Mouse (Mus musculus): ENCODE measurements around the gene Hprt. TPM values are rescaled to one million over a fixed set of nuclear protein-coding genes. Genes with fewer than 3 reads are reported as not detected.

Hprt gene
- total RNA-seq, 1 experiment from 2014 or later = 85.7 TPM

DNA sequence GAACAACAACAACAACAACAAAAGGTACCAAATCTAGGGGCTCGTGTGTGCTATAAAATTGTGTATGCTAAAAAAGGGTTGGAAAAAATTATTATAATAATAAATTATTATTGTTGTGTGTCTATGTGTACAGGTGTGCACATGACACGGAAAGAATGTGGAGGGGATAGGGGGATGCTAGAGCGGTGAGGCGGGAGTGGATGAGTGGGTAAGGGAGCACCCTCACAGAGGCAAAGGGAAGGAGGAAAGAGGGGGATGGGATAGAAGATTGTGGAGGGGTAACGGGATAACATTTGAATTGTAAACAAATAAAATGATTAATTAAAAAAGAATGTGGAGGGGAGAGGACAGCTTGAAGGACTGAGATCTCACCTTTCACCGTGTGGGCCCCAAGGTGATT is 52.2 kb downstream of the Hprt start:
- no peak for DNase-seq

DNA sequence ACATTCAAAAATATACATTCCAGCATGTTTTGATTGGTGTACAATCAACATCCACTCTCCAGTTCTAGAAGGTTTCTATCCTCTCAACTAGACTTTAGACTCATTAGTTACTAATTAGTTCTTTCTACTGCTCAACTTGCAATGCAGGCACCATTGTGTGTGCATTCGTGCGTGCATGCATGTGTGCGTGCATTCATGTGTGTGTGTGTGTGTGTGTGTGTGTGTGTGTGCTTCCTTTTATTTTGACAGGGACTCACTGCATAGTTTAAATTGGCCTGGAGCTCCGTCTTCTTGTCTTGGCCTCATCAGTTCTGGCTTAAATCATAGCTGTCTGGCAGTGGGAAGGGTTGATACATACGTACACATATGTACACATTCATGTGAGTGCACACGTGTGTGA is 53.1 kb downstream of the Hprt start:
- no peak for DNase-seq

DNA sequence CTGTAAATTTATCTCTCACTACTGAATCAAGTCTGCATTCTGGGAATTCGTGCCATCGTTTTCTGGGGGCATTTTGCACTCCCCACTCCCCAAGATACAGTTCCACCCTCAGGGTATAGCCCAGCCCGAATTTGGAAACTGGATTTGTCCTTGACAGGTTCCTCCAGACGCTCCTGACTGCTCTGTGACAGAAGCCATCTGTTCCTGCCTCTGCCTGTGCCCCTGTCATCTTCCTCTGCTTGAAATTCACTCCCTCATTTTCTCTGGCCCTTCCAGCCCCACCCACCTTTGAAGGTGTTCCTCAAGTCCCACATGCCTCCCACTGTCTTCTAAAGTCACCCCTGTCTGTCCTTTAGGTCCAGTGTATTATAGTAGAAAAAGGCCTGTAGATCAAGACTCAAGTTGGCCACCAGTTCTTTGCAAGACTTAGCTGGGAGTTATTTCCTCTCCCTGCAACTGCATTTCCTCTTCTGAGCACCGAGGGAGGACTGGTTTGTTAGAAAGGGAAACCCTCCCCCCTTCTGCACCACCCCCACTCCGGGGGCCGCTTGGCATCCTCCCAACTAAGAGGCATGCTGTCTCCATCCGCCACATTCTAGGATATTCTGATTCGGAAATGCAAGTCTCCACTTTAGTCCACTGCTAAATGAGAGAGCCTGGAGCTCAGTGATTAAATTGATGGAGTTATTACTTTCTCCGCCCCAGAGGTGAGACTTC is 57.4 kb downstream of the Hprt start:
- DNase-seq = peak; percentile 66

DNA sequence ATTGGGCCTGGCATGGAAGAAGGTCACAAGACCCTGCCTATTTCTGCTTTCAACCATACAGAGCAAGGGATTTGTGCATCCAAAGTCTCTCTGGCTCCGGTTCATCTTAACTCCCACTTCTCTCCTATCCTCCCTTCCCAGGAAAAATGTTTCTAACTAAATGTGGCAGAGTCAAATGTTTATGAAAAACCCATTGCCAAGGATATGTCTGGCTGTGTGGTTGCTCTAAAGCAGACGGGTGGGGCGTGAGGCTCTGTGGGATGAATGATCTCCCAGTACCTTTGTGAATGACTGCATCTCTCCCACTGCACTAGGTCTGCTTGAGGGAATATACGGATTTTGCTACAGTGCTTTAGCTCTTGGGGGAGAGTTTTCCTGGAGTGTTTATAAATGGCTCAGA is 58.1 kb downstream of the Hprt start:
- DNase-seq = no peak

DNA sequence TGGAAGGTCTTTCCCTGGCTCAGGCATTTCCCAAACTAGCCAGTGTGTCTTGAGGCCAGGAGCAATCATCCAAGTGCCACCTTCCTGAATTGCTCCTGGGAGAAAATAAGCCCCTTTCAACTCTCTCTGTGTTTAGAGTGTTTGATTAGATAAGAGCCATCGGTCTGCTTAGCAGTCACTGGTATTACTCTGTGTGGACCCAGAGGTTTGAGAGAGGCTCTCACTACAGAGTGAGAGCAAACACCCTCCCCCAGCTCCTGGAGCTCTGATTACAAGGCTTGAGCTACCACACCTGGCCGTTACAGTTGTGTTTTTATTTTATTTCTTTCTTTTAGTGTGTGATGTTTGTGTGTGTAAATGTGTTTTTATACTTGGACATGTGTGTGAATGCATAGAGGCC is 59.0 kb downstream of the Hprt start:
- no peak for DNase-seq

DNA sequence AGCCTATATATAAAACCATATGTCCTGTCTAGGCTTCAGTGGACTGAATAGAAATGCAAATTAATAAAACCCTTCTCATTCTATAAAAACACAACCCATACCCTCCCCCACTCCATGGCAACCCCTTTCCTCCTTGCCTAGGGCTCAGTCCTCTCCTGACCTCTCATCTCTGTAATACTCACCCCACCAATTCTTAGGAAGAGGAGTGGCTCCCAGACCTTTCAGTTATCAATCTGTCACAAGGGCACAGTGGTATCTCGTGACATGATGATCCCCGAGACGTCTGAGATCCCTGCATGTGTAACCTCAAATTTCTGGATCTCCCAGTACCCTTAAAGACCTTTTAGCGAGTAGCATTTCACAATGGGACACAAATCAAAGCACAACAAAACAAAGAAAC is 61.3 kb downstream of the Hprt start:
- no peak for DNase-seq

DNA sequence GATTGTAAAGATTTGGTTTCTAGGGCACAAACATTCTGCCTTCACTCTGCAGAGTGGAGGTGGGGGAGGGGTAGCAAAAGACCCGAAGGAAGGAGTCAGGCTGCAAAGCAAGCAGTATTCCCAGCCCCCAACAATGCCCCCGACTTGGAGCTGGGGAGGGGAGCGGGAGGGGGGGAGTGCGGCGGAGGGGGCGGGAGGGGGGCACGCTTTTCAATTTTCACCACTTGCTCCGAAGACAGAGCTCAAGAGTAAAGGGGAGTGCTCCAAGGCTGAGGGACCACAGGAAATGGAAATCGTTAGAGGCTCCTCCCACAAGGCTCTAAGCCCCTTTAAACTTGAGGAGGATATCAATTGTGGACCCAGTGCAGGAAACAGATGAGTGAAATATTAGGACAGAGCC is 62.4 kb downstream of the Hprt start:
- no peak for DNase-seq

DNA sequence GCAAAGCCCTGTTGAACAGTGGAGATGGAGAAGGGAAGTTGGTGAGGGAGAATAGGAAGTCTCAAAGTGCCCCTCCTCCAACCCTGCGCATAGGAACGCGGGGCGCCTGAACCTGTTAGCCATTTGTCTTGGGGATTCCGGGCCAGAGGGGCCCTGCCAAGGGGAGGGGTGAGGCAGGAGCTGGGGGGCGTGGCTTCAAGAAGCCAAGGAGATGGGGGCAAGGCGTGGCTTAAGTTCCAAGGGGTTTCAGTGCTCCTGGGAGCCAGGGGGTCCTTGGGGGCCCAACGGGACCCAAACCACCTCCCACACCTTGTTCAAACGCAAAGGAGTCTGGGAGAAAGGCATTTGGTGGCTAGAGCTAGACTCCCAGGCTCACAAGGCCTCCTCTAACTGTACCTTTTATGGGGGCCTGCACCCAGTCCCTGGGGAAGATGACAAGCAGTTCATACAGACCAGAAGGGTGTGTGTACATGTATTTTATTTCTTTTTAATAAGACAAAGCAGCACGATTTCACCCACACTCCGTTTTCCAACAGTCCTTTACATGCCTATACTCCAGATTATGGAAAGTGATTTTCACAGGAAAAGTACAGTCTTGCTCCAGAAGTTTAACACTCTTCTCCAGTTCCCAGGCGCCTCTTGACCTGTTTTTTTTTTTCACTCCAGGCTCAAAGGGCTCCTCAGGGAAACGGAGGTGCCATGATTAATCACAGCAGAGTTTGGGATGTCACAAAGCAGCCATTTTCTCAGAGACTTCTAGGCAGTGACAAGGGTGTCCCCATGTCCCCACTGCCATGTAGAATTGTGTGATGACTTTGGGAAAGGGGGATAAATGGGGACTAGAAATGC is 64.9 kb downstream of the Hprt start:
- DNase-seq = peak; percentile 74

DNA sequence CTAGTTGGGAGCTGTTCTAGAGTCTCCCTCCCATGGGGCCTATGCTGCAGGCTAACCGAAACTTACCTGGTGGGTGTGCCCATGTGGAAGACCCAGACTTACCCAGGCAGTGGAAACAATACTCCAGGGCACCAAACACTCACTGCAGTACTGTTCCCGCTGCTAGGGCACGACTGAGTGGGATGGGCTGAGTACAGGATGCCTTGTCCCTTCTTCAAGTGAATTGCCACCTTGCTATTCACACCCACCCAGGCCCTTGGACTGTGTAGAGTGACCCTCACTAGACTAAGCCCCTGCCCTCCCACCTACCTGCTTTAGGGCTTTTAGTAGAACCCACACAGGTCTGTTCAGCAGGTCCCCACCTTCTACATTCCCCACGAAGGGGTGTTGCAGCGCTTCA is 65.9 kb downstream of the Hprt start:
- DNase-seq = no peak

DNA sequence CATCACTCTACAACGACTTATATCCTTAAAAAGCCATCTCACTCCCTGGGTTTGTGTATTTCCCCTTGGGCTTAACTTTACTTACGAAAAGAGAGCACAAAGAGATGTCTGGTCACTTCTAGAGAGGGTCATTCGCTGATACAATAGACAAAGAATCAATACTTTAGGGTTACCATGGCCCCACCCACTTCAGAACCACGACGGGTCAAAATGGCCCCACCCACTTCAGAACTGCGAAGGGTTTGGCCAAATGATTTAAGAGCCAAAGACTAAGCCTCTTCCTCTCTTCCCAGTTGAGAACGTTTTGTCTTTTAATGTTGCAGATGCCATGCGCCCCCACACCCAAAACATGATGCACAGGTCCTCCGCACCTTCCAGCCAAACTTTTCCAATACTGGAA is 67.8 kb downstream of the Hprt start:
- DNase-seq = peak; percentile 58

DNA sequence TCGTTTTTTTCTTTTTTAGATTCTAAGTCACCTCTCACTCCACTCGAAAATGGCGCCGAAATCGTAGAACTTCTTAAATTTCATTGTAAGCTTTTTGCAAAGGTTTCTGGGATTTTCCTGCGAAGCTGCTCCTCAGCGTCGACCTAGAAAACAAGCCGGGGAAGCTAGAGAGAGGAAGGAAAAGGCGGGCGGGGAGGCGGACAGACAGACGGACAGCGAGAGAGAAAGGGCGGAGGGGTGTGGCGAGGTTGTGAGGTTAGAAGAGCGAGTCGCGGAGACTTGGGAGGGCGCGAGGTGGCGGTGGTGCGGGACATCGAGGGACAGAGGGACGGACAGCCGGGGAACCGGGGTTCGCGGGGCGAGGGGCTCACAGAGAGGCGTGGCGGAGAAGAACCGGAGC is 68.7 kb downstream of the Hprt start:
- DNase-seq = peak; percentile 68

DNA sequence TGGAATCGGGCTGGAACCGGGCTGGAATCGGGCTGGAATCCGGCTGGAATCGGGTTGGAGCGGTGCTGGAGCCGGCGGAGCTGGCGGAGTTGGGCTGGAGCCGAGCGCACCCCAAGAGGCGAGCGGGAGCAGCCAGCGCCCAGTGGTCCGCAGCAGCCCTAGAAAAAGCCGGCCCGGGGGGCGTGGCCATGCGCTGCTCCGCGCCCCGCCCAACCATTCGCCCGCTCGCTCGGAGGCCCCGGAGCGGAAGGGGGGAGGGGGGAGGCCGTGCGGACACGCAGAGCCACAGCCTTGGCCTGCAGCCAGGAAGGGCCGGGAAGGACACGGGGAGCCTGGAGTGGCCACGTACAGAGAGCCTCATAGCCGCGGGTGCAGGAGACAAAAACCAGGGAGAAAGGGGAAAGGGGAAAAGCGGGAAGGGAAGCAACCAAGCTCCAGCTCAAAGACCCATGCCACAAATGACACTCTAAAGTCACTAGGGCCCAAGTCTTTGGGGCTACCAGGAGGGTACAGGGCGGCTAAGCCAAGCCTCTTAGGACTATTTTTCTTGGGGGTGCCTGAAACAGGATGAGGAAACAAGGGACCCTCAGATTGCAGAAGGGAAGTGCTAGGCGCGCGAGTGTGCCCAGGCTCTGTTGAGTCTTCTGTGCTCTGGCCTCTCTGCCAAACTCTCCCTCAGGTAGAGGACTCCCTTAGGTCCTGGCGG is 69.3 kb downstream of the Hprt start:
- DNase-seq = peak; percentile 97

DNA sequence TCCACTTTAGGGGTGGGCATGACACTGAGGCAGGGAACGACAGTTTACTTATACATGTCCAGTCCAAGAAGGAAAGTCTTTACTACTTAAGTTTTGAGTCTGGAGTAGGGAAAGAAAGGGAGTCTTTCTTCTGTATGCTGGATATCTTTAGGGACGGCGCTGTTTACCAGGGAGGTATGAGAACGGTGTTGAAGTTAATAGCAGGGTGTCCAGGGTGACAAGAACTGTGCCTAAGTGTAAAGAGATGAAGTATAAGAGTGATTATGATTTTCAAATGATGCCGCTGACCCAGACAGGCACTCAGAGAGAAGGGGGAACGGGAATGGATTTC is 69.8 kb downstream of the Hprt start:
- DNase-seq = peak; percentile 4

DNA sequence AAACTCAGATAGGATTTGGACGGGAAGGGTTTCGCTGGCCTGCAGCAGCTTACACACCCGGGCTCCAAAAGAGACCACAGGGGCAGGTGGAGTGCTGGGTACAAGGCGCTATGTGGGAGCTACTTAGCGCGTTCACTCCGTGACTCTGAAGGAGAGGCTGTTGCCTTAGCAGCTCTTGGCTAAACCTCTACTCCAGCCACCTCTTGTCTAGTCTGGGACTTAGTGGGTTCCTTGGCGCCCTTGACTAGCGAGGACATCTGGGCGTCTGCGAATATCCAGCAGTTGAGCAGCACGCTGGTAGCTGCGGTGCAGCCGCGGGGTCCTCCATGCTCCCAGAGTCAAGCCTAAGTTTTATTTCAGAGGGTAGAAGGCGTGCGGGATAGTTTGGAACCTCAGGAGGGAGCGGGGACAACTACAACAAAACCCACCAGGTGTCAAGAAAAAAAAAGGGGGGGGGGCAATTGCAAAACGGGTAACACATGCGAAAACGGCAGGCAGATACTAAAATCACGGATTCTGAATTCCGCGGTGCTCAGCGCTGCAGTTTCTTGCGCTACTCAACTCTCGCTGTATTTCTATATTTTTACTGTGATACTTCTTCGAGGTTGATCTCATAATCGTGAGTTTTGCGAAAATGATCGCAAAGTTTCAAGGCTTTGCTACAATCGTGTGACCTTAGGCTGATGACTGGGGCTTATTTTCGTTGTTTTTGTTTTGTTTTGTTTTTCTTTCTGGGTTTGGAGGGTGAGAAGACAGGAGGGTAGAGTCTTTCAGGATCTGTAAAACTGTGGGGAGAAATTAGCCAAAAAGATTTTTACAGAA is 70.7 kb downstream of the Hprt start:
- peak; percentile 42 for DNase-seq

DNA sequence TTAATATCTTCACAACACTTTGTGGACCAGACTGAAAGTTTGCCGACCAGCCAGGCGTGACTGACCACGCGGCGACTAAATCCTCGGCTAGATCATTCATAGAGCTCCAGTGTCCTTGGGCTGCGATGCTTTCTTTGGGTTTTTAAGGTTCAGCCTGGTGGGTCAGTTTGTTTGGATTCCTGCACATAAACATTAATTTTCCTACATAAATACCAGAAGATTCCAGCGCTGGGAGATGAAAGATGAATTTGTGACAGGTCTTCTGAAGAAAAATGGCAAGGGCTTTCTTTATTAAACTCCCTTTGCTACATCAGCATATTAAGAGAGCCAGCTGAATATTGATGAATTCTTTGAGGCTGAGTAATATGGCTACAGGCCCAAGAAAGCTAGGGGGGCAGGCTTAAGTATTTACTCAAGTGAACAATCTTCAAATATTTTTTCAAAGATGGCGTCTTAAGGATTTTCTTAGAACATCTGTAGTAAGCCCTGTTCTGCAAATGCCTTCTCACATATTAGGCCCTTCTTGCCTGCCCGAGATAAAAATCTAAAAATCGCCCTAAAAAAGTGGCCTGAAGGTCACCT is 71.6 kb downstream of the Hprt start:
- DNase-seq = peak; percentile 10

DNA sequence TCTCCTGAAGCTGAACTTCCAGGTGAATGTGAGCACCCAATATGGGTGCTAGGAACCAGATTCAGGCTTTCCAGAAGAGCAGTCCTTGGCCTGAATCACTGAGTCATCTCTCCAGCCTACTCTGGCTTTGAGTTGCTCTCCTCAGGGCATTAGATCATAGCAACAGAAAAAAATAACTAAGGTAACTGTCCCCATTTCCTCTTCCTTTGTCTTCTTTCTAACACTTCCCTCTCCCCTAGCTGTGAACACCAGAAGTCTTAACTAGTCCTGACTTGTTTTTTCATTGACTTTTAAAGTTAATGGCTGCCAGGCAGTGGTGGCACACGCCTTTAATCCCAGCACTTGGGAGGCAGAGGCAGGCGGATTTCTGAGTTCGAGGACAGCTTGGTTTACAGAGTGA is 76.5 kb downstream of the Hprt start:
- DNase-seq = no peak

Small RNA genes lying within 50 kb of the gene (microRNA-seq; reads per million reads assigned to microRNA genes)
- 21,715 to 47,402 reads per million in 2 experiments for gene Mir322
- 3,494 to 3,705 reads per million in 2 experiments for gene Mir351
- 11.8 to 26.9 reads per million in 2 experiments for gene Mir450-1
- gene Mir450-2 = 23.2 to 35.4 reads per million in 2 experiments
- 135 to 188 reads per million in 2 experiments for gene Mir450b
- 527 to 534 reads per million in 2 experiments for gene Mir503
- 833 to 1,125 reads per million in 2 experiments for gene Mir542

Other genes starting within 250 kb of the Hprt start
- gene Ccdc160, start 196.9 kb upstream of the Hprt start, total RNA-seq (2021) = 15.5 and 18.1 TPM in 2 replicates
- 17.5 TPM in 2 replicates for gene Phf6, start 75.9 kb upstream of the Hprt start, total RNA-seq (2021)

Data from adrenal gland, postnatal 14 days (tissue).